24 mouse cellular contexts compared by ENCODE assay signal in the genomic region with DNA sequence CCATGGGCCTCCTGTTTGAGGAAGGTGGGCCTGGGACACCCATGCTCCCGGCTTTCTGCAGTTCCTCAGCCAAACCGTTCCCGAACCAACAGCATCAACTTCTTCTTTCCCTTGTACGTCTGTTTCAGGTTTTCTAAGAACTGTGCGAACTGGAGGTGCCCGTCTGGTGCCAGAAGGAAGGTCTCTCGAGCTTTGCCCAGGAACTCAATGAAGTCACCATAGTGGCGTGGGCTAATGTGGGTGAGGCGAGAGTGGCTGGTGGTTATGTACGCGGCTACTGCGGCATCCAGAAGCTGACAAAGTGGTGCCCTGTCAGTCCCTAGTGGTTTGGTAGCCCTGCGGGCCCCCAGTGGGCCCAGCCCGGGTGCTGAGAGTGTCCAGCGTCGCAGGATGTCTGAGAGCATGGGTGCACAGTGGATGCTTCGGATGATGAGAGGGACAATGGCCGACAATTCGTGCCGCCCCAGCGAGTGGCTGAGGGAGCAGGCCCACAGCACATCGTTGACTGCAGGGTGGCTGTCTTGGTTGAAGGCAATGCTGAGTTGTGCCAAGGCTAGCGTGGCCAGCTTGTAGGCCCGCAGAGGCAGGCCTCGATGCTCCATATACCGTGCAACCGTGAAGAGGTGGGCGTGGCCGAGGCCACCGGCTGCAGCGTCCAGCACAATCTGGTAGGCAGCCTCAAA. TPM values are rescaled to one million over a fixed set of nuclear protein-coding genes. Genes with fewer than 3 reads are reported as not detected.
"Had no signal": no experiment of that assay in that cellular context is flagged by ENCODE, and none has a peak within 500 bp of the region (broad histone marks: within the 10 kb centered on the region; RNA-seq: fewer than 3 reads in every experiment).

No protein-coding gene starts in this region.

- DNase-seq: forebrain, postnatal 0 days; gastrocnemius, postnatal 14 days; gastrocnemius, postnatal 36 days; kidney, adult 11 months; kidney, adult 2 months; kidney, adult 9 months; kidney, postnatal 14 days; kidney, postnatal 36 days; layer of hippocampus, adult 9-11 months; layer of hippocampus, postnatal 36 days; liver; liver, embryonic 13.5 days had no signal

- H3K27ac ChIP-seq: heart, embryonic 10.5 days; hindbrain, embryonic 13.5 days; hindbrain, embryonic 15.5 days; hindbrain, postnatal 0 days; kidney, embryonic 15.5 days; kidney, postnatal 0 days; limb, embryonic 13.5 days; liver, embryonic 13.5 days; liver, embryonic 15.5 days had no signal

- H3K9ac ChIP-seq: forebrain, postnatal 0 days; heart, embryonic 12.5 days; hindbrain, embryonic 13.5 days; hindbrain, embryonic 15.5 days; kidney, embryonic 15.5 days; limb, embryonic 13.5 days; liver, embryonic 13.5 days; liver, embryonic 15.5 days had no signal

- H3K4me3 ChIP-seq: heart, embryonic 12.5 days; hindbrain, embryonic 13.5 days; hindbrain, embryonic 15.5 days; kidney, embryonic 15.5 days; limb, embryonic 13.5 days; liver, embryonic 13.5 days; liver, embryonic 15.5 days had no signal

- ATAC-seq: forebrain, postnatal 0 days; hindbrain, postnatal 0 days; intestine, embryonic 16.5 days had no signal

- H3K27me3 ChIP-seq: heart, embryonic 12.5 days; hindbrain, embryonic 13.5 days; hindbrain, embryonic 15.5 days; kidney, embryonic 15.5 days; limb, embryonic 13.5 days; liver, embryonic 13.5 days; liver, embryonic 15.5 days had no signal

- H3K4me2 ChIP-seq: heart, embryonic 12.5 days; hindbrain, embryonic 13.5 days; hindbrain, embryonic 15.5 days; kidney, embryonic 15.5 days; limb, embryonic 13.5 days; liver, embryonic 11.5 days; liver, embryonic 13.5 days; liver, embryonic 15.5 days had no signal

- H3K9me3 ChIP-seq: heart, embryonic 10.5 days; heart, embryonic 12.5 days; hindbrain, embryonic 13.5 days; hindbrain, embryonic 15.5 days; kidney, embryonic 15.5 days; limb, embryonic 13.5 days; liver, embryonic 13.5 days; liver, embryonic 15.5 days had no signal

RNA-seq across cellular contexts. Expression of gene Nanos3, which starts 27.0 kb away (rescaled TPM):
- total RNA-seq: gastrocnemius, postnatal 36 days; hematopoietic stem cell, adult 5-6 weeks had no signal
